Mouse (Mus musculus) left cerebral cortex, adult 18-20 months (tissue): ENCODE measurements at regions not wholly inside any gene's neighbourhood (a gene's known extent, or its start where the extent isn't known, plus 50 kb on each side); places are given as distances from the start of the nearest gene placed in this dataset.
"Not testable (repeated sequence)": the region's sequence is repeated elsewhere in the genome, so short reads cannot be mapped to it uniquely, and the experiment has no call there.

Experiments
- DNase-seq, 2 experiments: peaks; one replicate each; pipeline ENCODE4 v3.0.0; 2021 to 2022; ENCODE audit warnings: low spot score in 2 of 2, mixed read lengths in 1 of 2

GRCm38 (mm10) chr16:56323828-56324227 is 119.7 kb downstream of the Impg2 start:
- not testable (repeated sequence) for DNase-seq

- no peak for DNase-seq
Measured at GRCm38 (mm10) chr16:56349415-56349814, 128.3 kb upstream of the Abi3bp start.

GRCm38 (mm10) chr16:56352888-56353287 is 124.8 kb upstream of the Abi3bp start:
- DNase-seq = no peak

- DNase-seq = no peak
Measured at GRCm38 (mm10) chr16:56359101-56359500, 118.6 kb upstream of the Abi3bp start.

GRCm38 (mm10) chr16:56360992-56361391 is 116.7 kb upstream of the Abi3bp start:
- no peak for DNase-seq

- no peak for DNase-seq
Measured at GRCm38 (mm10) chr16:56378356-56378755, 99.3 kb upstream of the Abi3bp start.

GRCm38 (mm10) chr16:56380680-56381079 is 97.0 kb upstream of the Abi3bp start:
- DNase-seq = no peak

GRCm38 (mm10) chr16:56386539-56386938 is 91.1 kb upstream of the Abi3bp start:
- DNase-seq = no peak

GRCm38 (mm10) chr16:56392843-56393242 is 84.8 kb upstream of the Abi3bp start:
- DNase-seq = no peak

- no peak for DNase-seq
Measured at GRCm38 (mm10) chr16:56396586-56396985, 81.1 kb upstream of the Abi3bp start.

GRCm38 (mm10) chr16:56399541-56399940 is 78.1 kb upstream of the Abi3bp start:
- peak in 1 of 2 experiments; percentile 25 for DNase-seq

GRCm38 (mm10) chr16:56423761-56424160 is 53.9 kb upstream of the Abi3bp start:
- peak; percentile 20 to 21 for DNase-seq
